Mouse (Mus musculus): ENCODE results near the gene 9130213A22Rik. TPM values are rescaled to one million over a fixed set of nuclear protein-coding genes. Genes with fewer than 3 reads are reported as not detected.

9130213A22Rik gene
- polyA plus RNA-seq, 1 experiment from 2014 or later, result 0.07 TPM

DNA sequence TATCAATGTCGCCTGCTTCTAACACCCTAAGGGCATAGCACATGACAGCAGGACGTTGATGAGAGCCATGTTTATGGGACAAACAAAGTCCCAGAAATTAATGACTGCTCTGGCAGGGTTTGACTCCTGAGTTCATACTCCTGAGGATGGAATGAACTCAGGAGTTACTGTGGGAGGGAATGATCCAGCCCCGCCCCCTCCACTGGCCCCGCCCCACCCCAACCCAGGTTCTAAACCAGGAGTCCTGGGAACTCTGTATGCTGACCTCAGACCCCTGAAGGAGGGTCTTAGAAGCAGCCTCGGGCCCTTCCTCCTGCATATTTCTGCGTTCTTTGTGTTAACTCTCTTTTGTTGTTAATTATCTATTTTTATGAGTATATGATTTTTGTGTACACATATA is 36.8 kb downstream of the 9130213A22Rik start:
- ATAC-seq, result no peak
- no peak for DNase-seq
- 75% methylated on average over 6 of the region's 6 CpGs for WGBS (ENCODE audit: insufficient replicate concordance)
- H3K4me1 ChIP-seq (ENCODE audit: insufficient read depth), result peaks cover 22% of the 10 kb centered on the region
- H3K9ac ChIP-seq (replicated peaks), result no peak overlapping the region
- H3K27me3 ChIP-seq (ENCODE audit: insufficient read depth, low read length), result no peaks in the 10 kb centered on the region
- TF ChIP-seq EP300 (IDR thresholded peaks at IDR 0.05; ENCODE audit: low read depth) (no peak), CTCF (IDR thresholded peaks at IDR 0.05; ENCODE audit: low read depth) (no peak)
- no peaks in the 10 kb centered on the region for H3K9me3 ChIP-seq (ENCODE audit: low read length)
- H3K4me3 ChIP-seq (ENCODE audit: low read depth, low read length), result no peak overlapping the region
- no peak overlapping the region for H3K4me2 ChIP-seq (ENCODE audit: low read depth, low read length)
- no peak overlapping the region for H3K27ac ChIP-seq (ENCODE audit: low read depth)
- peaks cover 12% of the 10 kb centered on the region for H3K36me3 ChIP-seq (replicated peaks; ENCODE audit: insufficient read depth, low read length)

DNA sequence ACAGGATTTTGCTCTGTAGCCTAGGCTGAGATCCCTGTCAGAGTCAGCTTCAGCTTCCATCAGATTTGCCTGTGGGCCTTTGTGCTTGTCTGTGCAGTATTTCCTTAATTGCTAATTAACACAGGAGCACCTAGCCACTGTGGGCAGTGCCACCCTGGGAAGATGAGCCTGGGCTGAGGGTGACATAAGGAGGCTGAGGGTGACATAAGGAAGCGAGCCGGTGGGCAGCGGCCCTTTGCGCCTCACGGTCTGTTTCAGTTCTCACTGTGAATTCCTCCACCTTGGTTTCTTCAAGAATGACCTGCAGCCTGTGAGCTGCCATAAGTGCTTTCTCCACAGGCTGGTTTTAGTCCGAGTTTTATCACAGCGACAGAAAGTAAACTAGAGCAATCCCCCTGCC is 40.8 kb downstream of the 9130213A22Rik start:
- TF ChIP-seq CTCF (IDR thresholded peaks at IDR 0.05; ENCODE audit: low read depth), result no peak
- TF ChIP-seq EP300 (IDR thresholded peaks at IDR 0.05; ENCODE audit: low read depth), result no peak
- H3K27me3 ChIP-seq (ENCODE audit: insufficient read depth, low read length), result no peaks in the 10 kb centered on the region
- peaks cover 6% of the 10 kb centered on the region; the same call in 1 of the 2 replicates for H3K4me1 ChIP-seq (ENCODE audit: insufficient read depth)
- H3K4me2 ChIP-seq (ENCODE audit: low read depth, low read length), result no peak overlapping the region
- H3K4me3 ChIP-seq (ENCODE audit: low read depth, low read length), result no peak overlapping the region
- ATAC-seq (no peak), DNase-seq (no peak)
- H3K36me3 ChIP-seq (replicated peaks; ENCODE audit: insufficient read depth, low read length), result no peaks in the 10 kb centered on the region
- no peak overlapping the region for H3K27ac ChIP-seq (ENCODE audit: low read depth)
- 77% methylated on average over 7 of the region's 7 CpGs for WGBS (ENCODE audit: insufficient replicate concordance)
- no peaks in the 10 kb centered on the region for H3K9me3 ChIP-seq (ENCODE audit: low read length)
- no peak overlapping the region for H3K9ac ChIP-seq (replicated peaks)

DNA sequence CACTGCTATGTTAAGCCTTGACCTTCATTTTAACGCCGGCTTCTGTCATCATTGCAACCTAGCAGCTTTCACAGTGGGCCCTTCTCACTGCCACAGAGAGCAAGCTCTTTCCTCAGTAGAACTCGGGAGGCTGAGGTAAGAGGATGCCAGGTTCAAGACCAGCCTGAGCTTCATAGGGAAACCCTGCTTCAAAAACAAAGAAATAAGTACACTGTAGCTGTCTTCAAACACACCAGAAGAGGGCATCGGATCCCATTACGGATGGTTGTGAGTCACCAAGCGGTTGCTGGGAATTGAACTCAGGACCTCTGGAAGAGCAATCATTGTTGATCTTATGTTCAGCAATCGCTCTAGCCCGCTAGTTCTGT is 41.5 kb downstream of the 9130213A22Rik start:
- Histone ChIP-seq H3K27ac (ENCODE audit: low read depth) (no peak overlapping the region), H3K4me2 (ENCODE audit: low read depth, low read length) (no peak overlapping the region), H3K4me3 (ENCODE audit: low read depth, low read length) (no peak overlapping the region), H3K27me3 (ENCODE audit: insufficient read depth, low read length) (no peaks in the 10 kb centered on the region), H3K4me1 (ENCODE audit: insufficient read depth) (peaks cover 6% of the 10 kb centered on the region; the same call in 1 of the 2 replicates), H3K36me3 (replicated peaks; ENCODE audit: insufficient read depth, low read length) (no peaks in the 10 kb centered on the region), H3K9me3 (ENCODE audit: low read length) (no peaks in the 10 kb centered on the region), H3K9ac (replicated peaks) (no peak overlapping the region)
- TF ChIP-seq EP300 (IDR thresholded peaks at IDR 0.05; ENCODE audit: low read depth) (no peak), CTCF (IDR thresholded peaks at IDR 0.05; ENCODE audit: low read depth) (no peak)
- DNase-seq (no peak), ATAC-seq (no peak)
- WGBS (ENCODE audit: insufficient replicate concordance), result 76% methylated on average over 8 of the region's 8 CpGs

GRCm38 (mm10) chr11:69080102-69080854 is 42.1 kb downstream of the 9130213A22Rik start:
- no peaks in the 10 kb centered on the region for H3K9me3 ChIP-seq (ENCODE audit: low read length)
- 0 out of 2 replicates have a peak overlapping the region, but pooled peaks have one; percentile 34 for H3K27ac ChIP-seq (ENCODE audit: low read depth)
- DNase-seq, result peak; percentile 25

GRCm38 (mm10) chr11:69078805-69079438 is 43.5 kb downstream of the 9130213A22Rik start:
- ATAC-seq, result peak; percentile 43; the same call in 1 of the 2 replicates
- Histone ChIP-seq H3K9ac (replicated peaks) (no peak overlapping the region), H3K27ac (ENCODE audit: low read depth) (no peak overlapping the region), H3K4me2 (ENCODE audit: low read depth, low read length) (no peak overlapping the region), H3K9me3 (ENCODE audit: low read length) (no peaks in the 10 kb centered on the region), H3K4me1 (ENCODE audit: insufficient read depth) (peaks cover 12% of the 10 kb centered on the region), H3K27me3 (ENCODE audit: insufficient read depth, low read length) (no peaks in the 10 kb centered on the region), H3K36me3 (replicated peaks; ENCODE audit: insufficient read depth, low read length) (no peaks in the 10 kb centered on the region), H3K4me3 (ENCODE audit: low read depth, low read length) (no peak overlapping the region)
- TF ChIP-seq CTCF (IDR thresholded peaks at IDR 0.05; ENCODE audit: low read depth) (no peak), EP300 (IDR thresholded peaks at IDR 0.05; ENCODE audit: low read depth) (no peak)
- WGBS (ENCODE audit: insufficient replicate concordance), result 59% methylated on average over 5 of the region's 5 CpGs
- DNase-seq, result peak; percentile 48

More at GRCm38 (mm10) chr11:69080102-69080854, 42.1 kb downstream of the 9130213A22Rik start:
- Histone ChIP-seq H3K36me3 (replicated peaks; ENCODE audit: insufficient read depth, low read length) (no peaks in the 10 kb centered on the region), H3K27me3 (ENCODE audit: insufficient read depth, low read length) (no peaks in the 10 kb centered on the region), H3K4me2 (ENCODE audit: low read depth, low read length) (no peak overlapping the region), H3K4me3 (ENCODE audit: low read depth, low read length) (no peak overlapping the region), H3K4me1 (ENCODE audit: insufficient read depth) (peaks cover 6% of the 10 kb centered on the region; the same call in 1 of the 2 replicates), H3K9ac (replicated peaks) (no peak overlapping the region)
- TF ChIP-seq CTCF (IDR thresholded peaks at IDR 0.05; ENCODE audit: low read depth) (no peak), EP300 (IDR thresholded peaks at IDR 0.05; ENCODE audit: low read depth) (no peak)
- ATAC-seq, result peak; percentile 80
- WGBS (ENCODE audit: insufficient replicate concordance), result 66% methylated on average over 15 of the region's 15 CpGs

DNA sequence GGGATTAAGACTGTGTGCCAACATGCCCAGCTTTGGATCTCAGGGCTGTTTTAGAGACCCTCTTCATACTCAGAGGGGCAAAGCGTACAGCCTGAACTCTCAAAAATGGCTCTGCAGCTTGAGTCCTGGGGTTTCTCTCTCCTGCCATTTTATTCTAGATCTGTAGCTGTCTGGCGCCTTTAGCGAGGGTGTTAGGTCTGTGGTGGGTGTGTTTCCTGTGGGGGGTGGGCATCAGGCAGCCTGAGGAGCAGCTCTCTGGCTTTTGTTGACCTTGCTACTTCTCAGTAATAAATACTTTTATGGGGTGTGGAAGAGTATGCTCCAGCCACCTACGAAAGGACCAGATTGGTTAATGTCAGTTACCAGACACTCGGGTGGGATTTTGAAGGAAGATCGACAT is 44.3 kb downstream of the 9130213A22Rik start:
- ATAC-seq (no peak), DNase-seq (no peak)
- no peak overlapping the region for H3K27ac ChIP-seq (ENCODE audit: low read depth)
- H3K9ac ChIP-seq (replicated peaks), result no peak overlapping the region
- H3K9me3 ChIP-seq (ENCODE audit: low read length), result no peaks in the 10 kb centered on the region
- TF ChIP-seq EP300 (IDR thresholded peaks at IDR 0.05; ENCODE audit: low read depth) (no peak), CTCF (IDR thresholded peaks at IDR 0.05; ENCODE audit: low read depth) (no peak)
- no peak overlapping the region for H3K4me2 ChIP-seq (ENCODE audit: low read depth, low read length)
- no peaks in the 10 kb centered on the region for H3K27me3 ChIP-seq (ENCODE audit: insufficient read depth, low read length)
- H3K36me3 ChIP-seq (replicated peaks; ENCODE audit: insufficient read depth, low read length), result no peaks in the 10 kb centered on the region
- peaks cover 17% of the 10 kb centered on the region for H3K4me1 ChIP-seq (ENCODE audit: insufficient read depth)
- WGBS (ENCODE audit: insufficient replicate concordance), result 74% methylated on average over 6 of the region's 6 CpGs
- H3K4me3 ChIP-seq (ENCODE audit: low read depth, low read length), result no peak overlapping the region
